Mouse (Mus musculus) heart, postnatal 36 days (tissue): ENCODE data around the gene Ccdc110. TPM values are rescaled to one million over a fixed set of nuclear protein-coding genes. Genes with fewer than 3 reads are reported as not detected.
A peak's percentile ranks its signal among the peaks of the same experiment; 100 is the strongest.

Experiments
- DNase-seq, 2 experiments: peaks; one replicate each; pipeline ENCODE4 v3.0.0; 2021 to 2022
- intact Hi-C: fragments of 180-260 bp; cut with DNase I; formaldehyde crosslinking; loops from one replicate; pipeline ENCODE4 v1.15.1; 2025
- total RNA-seq, 2 experiments: library from RNA; stranded (reverse); gene quantifications; 2 replicates each; pipeline ENCODE4 v1.2.3; 2021

The Ccdc110 gene
- not detected for total RNA-seq

- DNase-seq = peak; percentile 96 to 98
Observed at GRCm38 (mm10) chr8:45934582-45935014, at the start of gene Ccdc110. Ccdc110 (plus strand) TSS chr8:45934619.

DNA sequence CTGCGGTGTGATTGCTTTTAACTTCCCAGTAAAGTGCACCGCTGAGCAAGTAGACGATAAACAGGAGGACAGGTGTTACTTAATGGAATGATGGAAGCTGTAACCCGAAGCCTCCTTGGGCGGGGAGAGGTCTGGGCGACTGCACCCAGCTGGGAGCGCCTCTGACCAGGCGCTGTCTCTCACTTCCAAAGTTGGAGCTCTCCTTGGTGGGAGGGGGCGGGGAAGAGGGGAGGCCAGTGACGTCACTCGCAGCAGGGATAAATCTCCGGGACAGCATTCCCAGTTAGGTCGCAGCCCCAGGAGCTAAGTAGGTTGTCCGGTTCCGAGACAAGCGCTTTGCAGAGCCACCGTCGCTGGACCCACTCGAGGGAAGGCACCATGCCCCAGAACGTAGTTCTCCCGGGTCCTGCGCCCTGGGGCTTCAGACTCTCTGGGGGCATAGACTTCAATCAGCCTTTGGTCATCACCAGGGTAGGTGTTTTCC lies 49.2 kb upstream of the Ccdc110 start, which contains the start of gene Pdlim3:
Gene Pdlim3 (plus strand): TSS at position 260 of the 484 bp plus-strand sequence.
- DNase-seq = peak; percentile 73 to 77
- intact Hi-C loops = loop anchor here (2.0 to 5.0 kb wide), 3 partner anchors 40 to 68 kb away; partner anchors contain the start of gene Ccdc110

More at GRCm38 (mm10) chr8:45934582-45935014, at the start of gene Ccdc110:
- intact Hi-C loops = loop anchor here (1.0 to 5.0 kb wide), 5 partner anchors 47 to 496 kb away; partner anchors contain the start of gene Pdlim3

- intact Hi-C loops = loop anchor here (2.0 to 5.0 kb wide), 3 partner anchors 41 to 69 kb away; partner anchors contain the start of gene Ccdc110
- no peak for DNase-seq
Observed at GRCm38 (mm10) chr8:45885775-45886174, 48.6 kb upstream of the Ccdc110 start.

- intact Hi-C loops = loop anchor here (5.0 kb wide), 1 partner anchor 43 kb away; the partner anchor contains the start of gene Ccdc110
- no peak for DNase-seq
Observed at GRCm38 (mm10) chr8:45889737-45890136, 44.7 kb upstream of the Ccdc110 start.

DNA sequence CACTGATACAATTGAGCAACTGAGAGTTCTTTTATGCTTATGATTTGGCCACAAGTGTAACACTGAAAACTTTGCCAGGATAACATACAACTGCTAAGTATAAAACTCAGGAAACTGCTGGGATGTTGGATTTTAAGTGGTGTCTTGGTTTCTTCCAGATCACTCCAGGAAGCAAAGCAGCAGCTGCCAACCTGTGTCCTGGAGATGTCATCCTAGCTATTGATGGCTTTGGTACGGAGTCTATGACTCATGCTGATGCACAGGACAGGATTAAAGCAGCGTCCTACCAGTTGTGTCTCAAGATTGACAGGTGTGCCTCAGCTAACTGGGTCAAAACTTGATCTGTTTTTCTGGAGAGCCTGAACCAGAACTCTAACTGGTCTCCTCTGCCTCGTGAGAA lies 37.8 kb upstream of the Ccdc110 start:
- DNase-seq = no peak
- intact Hi-C loops = no loop called here

DNA sequence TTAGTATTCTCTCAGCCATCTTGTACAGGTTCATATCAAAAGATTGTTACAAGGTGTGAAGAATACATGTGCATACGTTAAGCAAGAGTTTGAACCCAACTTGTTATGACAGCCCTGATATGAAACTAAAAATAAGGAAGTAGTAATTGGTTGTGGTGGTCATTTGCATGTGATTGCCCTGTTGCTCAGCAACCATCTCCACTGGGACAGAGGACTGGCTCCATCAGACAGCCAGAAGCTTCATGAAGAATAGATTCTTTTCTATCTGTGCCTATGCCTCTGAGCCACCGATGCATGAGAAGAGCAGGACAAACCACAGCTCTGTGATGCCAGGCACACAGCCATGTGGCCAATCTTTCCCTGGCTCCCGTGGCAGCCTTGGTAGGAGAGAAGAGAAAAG lies 34.6 kb upstream of the Ccdc110 start:
- intact Hi-C loops = no loop called here
- DNase-seq = no peak

DNA sequence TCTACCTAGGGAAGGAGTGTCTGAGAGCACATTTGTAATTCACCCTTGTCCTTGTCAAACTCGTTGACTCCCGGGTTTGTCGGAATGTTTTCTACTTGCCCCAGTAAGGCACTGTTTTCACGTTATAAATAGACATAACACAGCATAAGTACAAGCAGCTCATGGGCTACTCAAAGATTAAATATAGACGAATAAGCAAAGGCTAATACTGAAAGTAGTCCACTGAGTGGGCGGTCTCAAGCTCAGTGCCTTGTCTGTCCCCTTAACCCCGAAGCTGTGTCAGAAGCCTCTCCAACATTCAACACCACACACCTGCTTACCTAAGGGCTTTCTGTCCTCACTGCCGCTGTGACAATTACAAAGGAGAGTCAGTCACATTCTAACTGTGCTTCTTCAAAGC lies 32.8 kb upstream of the Ccdc110 start:
- intact Hi-C loops = no loop called here
- DNase-seq = no peak

DNA sequence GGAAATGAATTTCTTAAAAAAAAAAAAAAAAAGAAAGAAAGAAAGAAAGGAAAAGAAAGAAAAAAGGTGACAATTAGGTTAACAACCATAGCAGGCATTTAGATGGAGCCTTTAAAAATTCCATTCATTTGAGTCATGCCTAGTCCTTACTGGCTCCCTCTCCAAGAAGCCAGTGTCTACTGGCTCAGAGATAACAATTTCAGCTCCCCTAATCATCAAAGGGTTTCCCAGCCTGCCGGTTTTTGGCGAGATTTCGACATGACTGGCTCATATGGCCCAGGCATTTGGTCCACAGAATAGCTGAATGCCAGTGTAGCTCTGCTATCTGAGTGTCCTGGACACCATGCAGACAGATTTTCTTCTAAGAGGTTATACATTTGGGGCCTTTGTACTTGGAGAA lies 30.8 kb upstream of the Ccdc110 start:
- intact Hi-C loops = no loop called here
- DNase-seq = peak; percentile 29 to 32

DNA sequence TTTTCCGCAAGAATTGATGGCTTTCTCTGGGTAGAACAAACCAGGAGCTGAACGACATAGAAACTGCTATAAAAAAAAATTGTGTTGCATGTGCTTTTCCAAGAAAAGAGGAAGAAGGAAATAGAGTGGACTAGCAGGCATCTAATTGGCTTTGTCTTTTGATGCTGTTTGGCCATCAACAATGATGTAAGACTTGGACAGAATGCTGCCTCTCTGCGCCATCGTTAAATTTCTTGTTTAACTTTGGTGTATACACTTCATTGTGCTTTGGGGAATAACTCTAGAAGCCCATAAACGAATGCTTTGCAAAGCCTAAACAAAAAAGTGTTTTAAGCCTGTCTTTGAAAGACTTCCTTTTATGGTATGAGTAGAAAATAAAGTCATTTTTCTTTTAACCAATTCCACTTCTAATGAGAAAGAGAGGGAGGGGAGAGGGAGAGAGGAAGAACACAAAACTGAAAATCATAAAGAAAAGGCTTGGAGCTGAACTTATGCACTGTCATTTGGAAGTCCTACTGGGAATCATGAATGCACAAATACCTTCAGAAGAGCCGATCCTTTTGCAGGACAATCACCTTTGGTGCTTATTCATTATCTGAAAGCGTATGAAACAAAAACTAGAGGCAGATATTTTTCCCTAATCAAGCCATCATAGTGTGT lies 28.7 kb upstream of the Ccdc110 start:
- intact Hi-C loops = no loop called here
- DNase-seq = no peak

DNA sequence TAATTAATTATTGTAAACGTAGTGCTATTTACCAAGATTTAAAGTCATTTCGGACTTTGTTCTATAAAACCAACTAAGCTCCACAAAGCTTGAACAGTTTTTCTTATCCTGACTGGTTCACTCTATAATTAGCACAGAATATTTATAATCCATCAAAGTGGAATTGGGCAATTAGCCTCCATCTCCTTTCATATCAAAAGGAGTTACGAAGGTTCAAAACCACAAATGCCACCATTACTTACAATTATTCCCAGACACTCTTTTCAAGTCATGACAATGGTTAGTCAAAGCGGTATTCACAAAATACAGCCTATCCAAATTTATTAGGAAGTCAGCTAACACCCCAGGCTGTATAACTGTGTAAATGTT lies 28.2 kb upstream of the Ccdc110 start:
- no peak for DNase-seq
- intact Hi-C loops = no loop called here

DNA sequence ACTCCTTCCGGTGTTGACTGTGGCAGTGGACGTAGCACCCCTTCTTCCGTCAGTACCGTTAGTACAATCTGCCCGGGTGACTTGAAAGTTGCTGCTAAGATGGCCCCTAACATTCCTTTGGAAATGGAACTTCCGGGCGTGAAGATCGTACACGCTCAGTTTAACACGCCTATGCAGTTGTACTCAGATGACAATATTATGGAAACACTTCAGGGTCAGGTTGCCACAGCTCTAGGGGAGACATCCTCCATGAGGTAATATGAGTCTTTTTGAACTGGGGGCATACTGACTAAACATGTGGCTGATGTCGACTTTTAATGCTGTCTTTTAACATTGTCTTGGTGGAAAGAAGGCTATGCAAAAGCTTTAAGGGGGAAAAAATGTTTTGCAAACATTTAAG lies 20.7 kb upstream of the Ccdc110 start:
- DNase-seq = no peak
- intact Hi-C loops = loop anchor here (2.0 kb wide), 1 partner anchor 31 kb away; no protein-coding TSS in a partner anchor

- DNase-seq = no peak
- intact Hi-C loops = loop anchor here (5.0 kb wide), 1 partner anchor 99 kb away; no protein-coding TSS in a partner anchor
Observed at GRCm38 (mm10) chr8:45916496-45916895, 17.9 kb upstream of the Ccdc110 start.

DNA sequence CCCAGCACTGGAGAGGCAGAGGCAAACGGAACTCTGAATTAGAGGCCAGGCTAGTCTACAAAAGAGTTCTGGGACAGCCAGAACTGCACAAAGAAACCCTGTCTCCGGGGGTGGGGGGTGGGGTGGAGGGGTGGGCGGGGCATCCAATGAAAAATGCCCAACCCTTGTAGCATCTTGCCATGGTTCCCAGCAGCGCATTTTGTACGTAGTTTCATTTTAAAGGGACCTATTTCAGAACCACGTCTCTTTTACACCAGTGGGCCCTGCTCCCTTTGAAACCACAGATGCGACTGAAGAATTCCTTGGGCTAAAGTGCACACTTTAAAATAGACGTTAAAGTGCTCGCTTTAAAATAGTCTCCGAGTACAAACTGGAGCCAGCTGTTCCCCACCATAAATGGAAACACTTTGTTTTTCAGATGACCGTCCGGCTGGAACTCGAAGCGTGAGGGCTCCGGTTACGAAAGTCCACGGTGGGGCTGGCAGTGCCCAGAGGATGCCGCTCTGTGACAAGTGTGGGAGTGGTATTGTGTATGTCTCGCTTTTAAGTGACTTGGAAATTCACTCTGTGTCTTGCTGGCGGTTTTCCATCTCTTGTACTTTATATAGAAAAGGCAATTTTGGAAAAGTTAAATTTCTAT lies 17.3 kb upstream of the Ccdc110 start:
- DNase-seq = peak; percentile 20 to 27
- intact Hi-C loops = loop anchor here (5.0 kb wide), 1 partner anchor 100 kb away; no protein-coding TSS in a partner anchor

GRCm38 (mm10) chr8:45918891-45919290 lies 15.5 kb upstream of the Ccdc110 start:
- intact Hi-C loops = loop anchor here (5.0 kb wide), 1 partner anchor 102 kb away; no protein-coding TSS in a partner anchor
- no peak for DNase-seq

GRCm38 (mm10) chr8:45920392-45920791 lies 14.0 kb upstream of the Ccdc110 start:
- intact Hi-C loops = no loop called here
- no peak for DNase-seq

DNA sequence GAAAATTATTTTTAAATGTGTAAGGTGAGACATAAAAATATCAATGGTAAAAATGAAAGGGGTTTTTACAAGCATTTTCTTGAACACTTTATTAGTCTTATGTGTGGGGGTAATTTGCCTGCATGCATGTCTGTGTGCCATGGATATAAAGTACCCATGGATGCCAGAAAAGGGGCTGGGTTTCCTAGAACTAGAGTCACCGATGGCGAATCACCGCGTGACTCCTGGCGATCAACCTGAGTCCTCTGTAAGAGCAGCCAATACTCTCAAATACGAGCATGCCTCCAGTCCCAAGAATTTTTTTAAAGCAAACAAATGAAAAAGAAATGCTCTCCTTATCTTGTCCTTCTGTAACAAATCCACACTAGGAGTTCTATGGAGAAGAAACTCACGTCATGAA lies 12.3 kb upstream of the Ccdc110 start:
- intact Hi-C loops = no loop called here
- no peak for DNase-seq

DNA sequence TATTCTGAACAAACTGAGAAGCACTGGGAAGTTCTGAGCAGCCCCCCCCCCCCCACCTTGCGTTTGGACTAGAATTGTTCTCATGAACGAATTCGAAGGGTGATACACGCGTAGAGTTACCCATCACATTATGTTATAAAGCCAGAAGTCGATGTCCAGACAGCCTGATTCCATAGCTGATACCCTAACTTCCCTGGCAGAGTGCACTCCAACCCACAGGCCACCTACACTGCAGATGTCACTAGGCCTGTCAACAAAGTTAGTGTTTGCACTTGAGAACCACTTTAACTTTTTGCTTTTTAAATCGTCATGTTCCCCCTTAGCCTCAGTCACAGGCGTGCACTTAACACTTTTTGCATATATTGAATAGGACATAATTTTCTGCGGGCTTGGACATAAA lies 2.6 kb downstream of the Ccdc110 start:
- no peak for DNase-seq
- intact Hi-C loops = loop anchor here (5.0 kb wide), 1 partner anchor 140 kb away; no protein-coding TSS in a partner anchor

DNA sequence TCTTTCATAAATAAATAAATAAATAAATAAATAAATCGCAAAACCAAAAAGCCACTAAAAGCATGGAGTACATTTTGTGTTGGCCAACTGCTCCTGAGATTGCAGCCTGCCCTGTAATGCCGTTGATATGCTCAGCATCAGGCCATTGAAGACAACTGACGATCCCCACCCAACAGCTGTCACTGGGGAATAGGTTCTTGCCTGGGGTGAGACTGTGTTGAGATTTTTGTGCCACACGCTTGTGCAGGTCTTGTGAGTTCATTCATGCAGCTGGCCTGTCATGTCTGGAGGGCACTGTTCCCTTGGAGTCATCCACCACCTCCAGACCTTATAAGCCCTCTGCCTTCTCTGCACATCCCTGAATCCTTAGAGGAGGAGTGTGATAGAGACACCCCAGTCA lies 11.9 kb downstream of the Ccdc110 start:
- intact Hi-C loops = no loop called here
- DNase-seq = no peak

DNA sequence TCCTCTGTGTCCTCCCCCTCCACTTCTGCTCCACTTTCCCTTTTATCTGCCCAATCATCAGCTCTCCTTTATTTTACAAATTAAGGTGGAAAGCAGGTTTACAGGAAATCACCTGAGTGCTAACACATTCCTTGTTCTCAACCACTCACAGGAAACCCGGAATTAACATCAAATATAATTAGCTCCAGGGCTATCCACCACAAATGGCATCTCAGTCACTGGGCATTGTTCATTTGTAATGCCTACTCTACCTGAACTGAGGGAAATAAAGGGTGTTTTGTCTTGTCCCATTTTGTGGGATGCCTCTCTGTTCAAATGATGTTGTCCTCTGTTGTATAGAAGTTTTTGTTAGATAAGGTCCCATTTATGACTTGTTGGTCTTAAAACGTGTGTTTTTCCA lies 16.2 kb downstream of the Ccdc110 start:
- no peak for DNase-seq
- intact Hi-C loops = no loop called here

DNA sequence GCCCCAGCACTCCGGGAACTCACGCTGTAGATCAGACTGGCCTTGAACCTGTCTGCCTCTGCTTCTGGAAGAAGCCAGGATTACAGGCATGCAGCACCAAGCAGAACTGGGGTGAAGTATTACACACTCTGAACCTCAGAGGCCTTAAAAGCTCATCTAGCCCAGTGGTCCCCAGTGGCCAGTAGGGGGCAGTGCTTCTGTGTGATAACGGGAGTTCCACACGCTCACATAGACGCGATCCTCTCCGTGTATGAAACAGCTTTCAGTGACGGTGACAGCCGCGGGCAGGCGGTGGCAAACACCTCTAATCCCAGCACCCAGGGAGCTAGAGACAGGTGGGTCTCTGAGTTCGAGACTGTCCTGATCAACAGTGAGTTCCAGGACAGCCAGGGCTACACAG lies 36.5 kb downstream of the Ccdc110 start:
- intact Hi-C loops = no loop called here
- DNase-seq = no peak

- no peak for DNase-seq
- intact Hi-C loops = loop anchor here (2.0 kb wide), 1 partner anchor 25 kb away; the partner anchor contains the start of gene Lrp2bp
Observed at GRCm38 (mm10) chr8:45973988-45974505, 39.6 kb downstream of the Ccdc110 start.
